Mouse (Mus musculus): Measurements from ENCODE around the gene Myh9. TPM values are rescaled to one million over a fixed set of nuclear protein-coding genes. Genes with fewer than 3 reads are reported as not detected.

Gene Myh9
- total RNA-seq, 1 experiment = 152 TPM

GRCm38 (mm10) chr15:77788356-77788755, 53.6 kb downstream of the Myh9 start:
- H3K9ac ChIP-seq (ENCODE audit: insufficient read depth, low read depth, low read length, poor library complexity, severe bottlenecking) = no peak overlapping the region
- H3K4me3 ChIP-seq (ENCODE audit: insufficient read depth in 1 of 2, low read depth in 1 of 2, low read length in 2 of 2, poor library complexity in 1 of 2, severe bottlenecking in 1 of 2) = no peak overlapping the region
- DNase-seq (ENCODE audit: low read depth, low spot score) = no peak
- no peaks in the 10 kb centered on the region for H3K9me3 ChIP-seq (ENCODE audit: control insufficient read depth, insufficient read depth, low read depth, low read length)
- TF ChIP-seq MAFK (IDR thresholded peaks at IDR 0.05; ENCODE audit: insufficient read depth, low read depth, low read length) (no peak), HCFC1 (IDR thresholded peaks at IDR 0.05; ENCODE audit: borderline replicate concordance, insufficient read depth, low read length) (no peak), ZC3H11A (IDR thresholded peaks at IDR 0.05; ENCODE audit: borderline replicate concordance, low read depth, low read length) (no peak), CHD2 (IDR thresholded peaks at IDR 0.05; ENCODE audit: low read depth, low read length) (no peak), ZNF384 (IDR thresholded peaks at IDR 0.05; ENCODE audit: low read depth, low read length) (no peak)
- peaks cover 87% of the 10 kb centered on the region for H3K36me3 ChIP-seq (ENCODE audit: control insufficient read depth, insufficient read depth, low read length, poor library complexity, severe bottlenecking)
- peaks cover 0 to 14% of the 10 kb centered on the region in 2 experiments; a peak in 1 of 4 replicates for H3K4me1 ChIP-seq (ENCODE audit: control insufficient read depth in 2 of 2, insufficient read depth in 2 of 2, low read length in 2 of 2, poor library complexity in 1 of 2)
- in situ Hi-C loops (cut with MboI; ENCODE audit: low sequenced_read_pairs in 2 of 2, unreplicated experiment in 2 of 2) = no loop called here
- no peak overlapping the region for H3K27ac ChIP-seq (ENCODE audit: insufficient read depth, low read depth, low read length, poor library complexity, severe bottlenecking)

GRCm38 (mm10) chr15:77785807-77786206, 56.2 kb downstream of the Myh9 start:
- no peak for DNase-seq (ENCODE audit: low read depth, low spot score)
- no peak overlapping the region for H3K27ac ChIP-seq (ENCODE audit: insufficient read depth, low read depth, low read length, poor library complexity, severe bottlenecking)
- H3K9ac ChIP-seq (ENCODE audit: insufficient read depth, low read depth, low read length, poor library complexity, severe bottlenecking) = no peak overlapping the region
- peaks cover 93% of the 10 kb centered on the region for H3K36me3 ChIP-seq (ENCODE audit: control insufficient read depth, insufficient read depth, low read length, poor library complexity, severe bottlenecking)
- H3K4me1 ChIP-seq (ENCODE audit: control insufficient read depth in 2 of 2, insufficient read depth in 2 of 2, low read length in 2 of 2, poor library complexity in 1 of 2) = peaks cover 0 to 4% of the 10 kb centered on the region in 2 experiments; a peak in 1 of 4 replicates
- H3K9me3 ChIP-seq (ENCODE audit: control insufficient read depth, insufficient read depth, low read depth, low read length) = no peaks in the 10 kb centered on the region
- H3K4me3 ChIP-seq (ENCODE audit: insufficient read depth in 1 of 2, low read depth in 1 of 2, low read length in 2 of 2, poor library complexity in 1 of 2, severe bottlenecking in 1 of 2) = no peak overlapping the region
- TF ChIP-seq ZNF384 (IDR thresholded peaks at IDR 0.05; ENCODE audit: low read depth, low read length) (no peak), MAFK (IDR thresholded peaks at IDR 0.05; ENCODE audit: insufficient read depth, low read depth, low read length) (no peak), HCFC1 (IDR thresholded peaks at IDR 0.05; ENCODE audit: borderline replicate concordance, insufficient read depth, low read length) (no peak), ZC3H11A (IDR thresholded peaks at IDR 0.05; ENCODE audit: borderline replicate concordance, low read depth, low read length) (no peak), CHD2 (IDR thresholded peaks at IDR 0.05; ENCODE audit: low read depth, low read length) (no peak)
- in situ Hi-C loops (cut with MboI; ENCODE audit: low sequenced_read_pairs in 2 of 2, unreplicated experiment in 2 of 2) = no loop called here

DNA sequence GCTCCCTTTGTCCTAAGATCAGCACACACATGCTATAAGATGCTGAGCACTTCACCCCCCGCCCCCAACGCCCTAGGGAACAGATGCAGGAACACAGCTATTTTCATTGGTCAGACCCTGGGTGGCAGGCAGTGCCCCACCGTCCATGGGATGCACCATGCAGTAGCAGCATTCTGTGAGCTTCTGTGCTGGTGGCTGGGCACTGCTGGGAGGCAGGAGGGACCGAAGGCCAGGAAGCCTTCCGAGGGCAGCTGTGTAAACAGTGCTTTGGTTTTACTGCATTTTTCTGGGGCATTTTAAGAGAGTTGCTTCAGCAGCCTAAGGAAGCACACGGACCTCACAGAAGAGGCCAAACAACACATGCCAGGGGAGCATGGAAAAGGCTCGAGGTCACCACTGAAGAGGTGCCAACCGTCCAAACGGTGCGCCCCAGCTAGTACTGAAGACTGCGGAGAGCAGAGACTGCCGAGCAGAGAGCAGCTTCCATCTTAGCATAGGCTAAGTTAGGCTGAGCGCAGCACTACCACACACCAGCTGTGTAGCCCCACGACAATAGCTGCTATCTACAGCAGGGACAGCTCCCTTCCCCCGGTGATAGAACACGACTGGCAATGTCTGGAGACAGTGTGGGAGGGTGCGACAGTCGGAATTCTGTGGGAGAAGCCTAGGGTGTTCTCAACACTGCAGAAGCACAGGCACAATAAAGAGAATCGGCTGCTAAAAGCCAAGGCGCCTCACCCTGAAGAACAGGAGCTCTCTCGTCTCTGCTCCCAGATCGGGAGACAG, 57.7 kb downstream of the Myh9 start:
- Histone ChIP-seq H3K36me3 (ENCODE audit: control insufficient read depth, insufficient read depth, low read length, poor library complexity, severe bottlenecking) (peaks cover 92% of the 10 kb centered on the region), H3K9ac (ENCODE audit: insufficient read depth, low read depth, low read length, poor library complexity, severe bottlenecking) (no peak overlapping the region), H3K4me3 (ENCODE audit: insufficient read depth in 1 of 2, low read depth in 1 of 2, low read length in 2 of 2, poor library complexity in 1 of 2, severe bottlenecking in 1 of 2) (no peak overlapping the region), H3K4me1 (ENCODE audit: control insufficient read depth in 2 of 2, insufficient read depth in 2 of 2, low read length in 2 of 2, poor library complexity in 1 of 2) (no peaks in the 10 kb centered on the region; a peak in 1 of 4 replicates), H3K9me3 (ENCODE audit: control insufficient read depth, insufficient read depth, low read depth, low read length) (no peaks in the 10 kb centered on the region), H3K27ac (ENCODE audit: insufficient read depth, low read depth, low read length, poor library complexity, severe bottlenecking) (no peak overlapping the region)
- DNase-seq (ENCODE audit: low read depth, low spot score) = no peak
- TF ChIP-seq MAFK (IDR thresholded peaks at IDR 0.05; ENCODE audit: insufficient read depth, low read depth, low read length) (no peak), ZNF384 (IDR thresholded peaks at IDR 0.05; ENCODE audit: low read depth, low read length) (no peak), CHD2 (IDR thresholded peaks at IDR 0.05; ENCODE audit: low read depth, low read length) (no peak), ZC3H11A (IDR thresholded peaks at IDR 0.05; ENCODE audit: borderline replicate concordance, low read depth, low read length) (no peak), HCFC1 (IDR thresholded peaks at IDR 0.05; ENCODE audit: borderline replicate concordance, insufficient read depth, low read length) (no peak)
- in situ Hi-C loops (cut with MboI; ENCODE audit: low sequenced_read_pairs in 2 of 2, unreplicated experiment in 2 of 2) = no loop called here

DNA sequence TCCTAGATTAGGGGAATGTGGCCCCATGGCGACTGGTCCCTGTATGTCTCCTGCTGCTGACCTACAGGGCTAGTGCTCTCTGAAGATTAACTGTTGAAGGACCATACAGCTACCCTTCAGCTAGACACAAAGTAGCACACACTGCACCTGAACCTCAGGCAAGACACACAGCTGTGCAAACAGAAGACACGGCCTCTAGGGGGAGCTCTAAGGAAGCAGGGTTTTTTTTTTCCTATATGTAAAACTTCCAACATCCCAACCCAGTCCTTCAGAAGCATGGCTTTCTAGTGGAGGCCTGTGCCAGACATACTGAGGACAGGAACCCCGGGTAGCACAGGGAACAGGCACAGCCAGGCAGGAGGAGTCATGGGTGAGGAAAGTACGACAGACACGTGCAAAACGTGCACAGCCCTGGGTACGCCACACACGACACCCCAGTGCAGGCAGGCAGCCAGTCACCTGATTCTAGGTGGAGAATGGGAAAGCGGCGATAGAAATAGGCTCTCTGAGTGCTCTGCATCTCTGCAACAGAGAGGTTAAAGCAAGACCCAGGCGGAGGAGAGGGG, 59.4 kb downstream of the Myh9 start:
- Histone ChIP-seq H3K9me3 (ENCODE audit: control insufficient read depth, insufficient read depth, low read depth, low read length) (no peaks in the 10 kb centered on the region), H3K27ac (ENCODE audit: insufficient read depth, low read depth, low read length, poor library complexity, severe bottlenecking) (peak overlapping the region; percentile 19; the same call in 1 of the 2 replicates), H3K9ac (ENCODE audit: insufficient read depth, low read depth, low read length, poor library complexity, severe bottlenecking) (no peak overlapping the region), H3K36me3 (ENCODE audit: control insufficient read depth, insufficient read depth, low read length, poor library complexity, severe bottlenecking) (peaks cover 95% of the 10 kb centered on the region), H3K4me3 (ENCODE audit: insufficient read depth in 1 of 2, low read depth in 1 of 2, low read length in 2 of 2, poor library complexity in 1 of 2, severe bottlenecking in 1 of 2) (no peak overlapping the region), H3K4me1 (ENCODE audit: control insufficient read depth in 2 of 2, insufficient read depth in 2 of 2, low read length in 2 of 2, poor library complexity in 1 of 2) (no peaks in the 10 kb centered on the region; a peak in 1 of 4 replicates)
- in situ Hi-C loops (cut with MboI; ENCODE audit: low sequenced_read_pairs in 2 of 2, unreplicated experiment in 2 of 2) = no loop called here
- peak; percentile 62 for DNase-seq (ENCODE audit: low read depth, low spot score)
- TF ChIP-seq CHD2 (IDR thresholded peaks at IDR 0.05; ENCODE audit: low read depth, low read length) (no peak), ZC3H11A (IDR thresholded peaks at IDR 0.05; ENCODE audit: borderline replicate concordance, low read depth, low read length) (no peak), ZNF384 (IDR thresholded peaks at IDR 0.05; ENCODE audit: low read depth, low read length) (peak; percentile 87), HCFC1 (IDR thresholded peaks at IDR 0.05; ENCODE audit: borderline replicate concordance, insufficient read depth, low read length) (no peak), MAFK (IDR thresholded peaks at IDR 0.05; ENCODE audit: insufficient read depth, low read depth, low read length) (no peak)

Measured in ES-E14 (cell line).